Mouse (Mus musculus): ENCODE data around the gene Fpr3. TPM values are rescaled to one million over a fixed set of nuclear protein-coding genes. Genes with fewer than 3 reads are reported as not detected.
"Not testable (repeated sequence)": the region's sequence is repeated elsewhere in the genome, so short reads cannot be mapped to it uniquely, and the experiment has no call there.

The Fpr3 gene
- not detected in 2 replicates for polyA plus RNA-seq (2012; rRNA removed)

DNA sequence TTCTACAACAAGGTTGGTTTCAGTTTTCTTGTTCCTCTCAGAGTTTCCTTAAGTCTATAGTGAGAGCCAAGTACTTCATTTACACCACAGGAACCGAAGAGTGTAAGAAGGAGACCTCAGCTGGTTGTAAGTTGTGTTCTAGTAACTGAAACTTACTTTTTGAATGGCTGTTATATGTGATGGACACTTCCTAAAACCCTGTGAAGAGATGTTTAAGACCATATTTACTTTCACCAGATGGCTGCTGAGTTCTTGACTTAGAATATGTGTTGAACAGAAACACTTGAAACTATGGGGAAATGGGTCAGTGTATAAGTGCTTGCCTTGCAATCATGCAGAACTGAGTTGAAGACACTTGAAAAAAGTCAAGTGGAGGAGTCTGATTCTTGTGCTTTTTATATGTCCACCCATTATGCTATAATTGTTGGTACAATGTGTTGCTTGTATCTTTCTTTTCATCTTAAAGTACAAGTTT, at the start of gene Fpr3, which contains the start of gene Fpr2:
TSS of gene Fpr3 (plus strand) at position 79 of the 475 bp plus-strand sequence.
TSS of gene Fpr2 (plus strand) at position 51 of the 475 bp plus-strand sequence.
- no peaks in the 10 kb centered on the region for H3K4me1 ChIP-seq (replicated peaks; ENCODE audit: control insufficient read depth, insufficient read depth, low read length)
- no peak for DNase-seq
- 49% methylated on average over 1 of the region's 1 CpGs for WGBS
- no peak within 1 kb of the TSS for H3K4me3 ChIP-seq (ENCODE audit: control insufficient read depth, insufficient read depth, low read length)
- no peaks in the 10 kb centered on the region for H3K36me3 ChIP-seq (ENCODE audit: control insufficient read depth, insufficient read depth, low read length)
- H3K27ac ChIP-seq (ENCODE audit: control insufficient read depth, insufficient read depth, low read length) = no peak within 1 kb of the TSS
- no peaks in the 10 kb centered on the region for H3K27me3 ChIP-seq (ENCODE audit: control insufficient read depth, insufficient read depth, low read length)
- TF ChIP-seq CTCF (IDR thresholded peaks at IDR 0.05; ENCODE audit: borderline replicate concordance, control insufficient read depth, extremely low read depth, insufficient read depth, low read length, poor library complexity) (no peak), POLR2A (IDR thresholded peaks at IDR 0.05; ENCODE audit: control insufficient read depth, extremely low read depth, insufficient read depth, low read length, poor library complexity) (no peak)

GRCm38 (mm10) chr17:17837919-17838701, 49.5 kb upstream of the Fpr3 start:
- H3K4me3 ChIP-seq (ENCODE audit: control insufficient read depth, insufficient read depth, low read length) = peak overlapping the region; percentile 53
- H3K27ac ChIP-seq (ENCODE audit: control insufficient read depth, insufficient read depth, low read length) = peak overlapping the region; percentile 7; the same call in 1 of the 2 replicates
- TF ChIP-seq POLR2A (IDR thresholded peaks at IDR 0.05; ENCODE audit: control insufficient read depth, extremely low read depth, insufficient read depth, low read length, poor library complexity) (peak; percentile 50; the same call in 1 of the 2 replicates), CTCF (IDR thresholded peaks at IDR 0.05; ENCODE audit: borderline replicate concordance, control insufficient read depth, extremely low read depth, insufficient read depth, low read length, poor library complexity) (peak; percentile 91)
- H3K36me3 ChIP-seq (ENCODE audit: control insufficient read depth, insufficient read depth, low read length) = no peaks in the 10 kb centered on the region
- H3K27me3 ChIP-seq (ENCODE audit: control insufficient read depth, insufficient read depth, low read length) = no peaks in the 10 kb centered on the region
- DNase-seq = peak; percentile 96
- no peaks in the 10 kb centered on the region; the same call in 1 of the 2 replicates for H3K4me1 ChIP-seq (replicated peaks; ENCODE audit: control insufficient read depth, insufficient read depth, low read length)
- under 1% methylated on average over 43 of the region's 43 CpGs for WGBS

- no peak for TF ChIP-seq POLR2A (IDR thresholded peaks at IDR 0.05; ENCODE audit: control insufficient read depth, extremely low read depth, insufficient read depth, low read length, poor library complexity)
- no peak for TF ChIP-seq CTCF (IDR thresholded peaks at IDR 0.05; ENCODE audit: borderline replicate concordance, control insufficient read depth, extremely low read depth, insufficient read depth, low read length, poor library complexity)
- DNase-seq = no peak
- no peak overlapping the region for H3K4me3 ChIP-seq (ENCODE audit: control insufficient read depth, insufficient read depth, low read length)
- H3K27me3 ChIP-seq (ENCODE audit: control insufficient read depth, insufficient read depth, low read length) = no peaks in the 10 kb centered on the region
- 98% methylated on average over 2 of the region's 2 CpGs for WGBS
- no peaks in the 10 kb centered on the region; the same call in 1 of the 2 replicates for H3K4me1 ChIP-seq (replicated peaks; ENCODE audit: control insufficient read depth, insufficient read depth, low read length)
- no peak overlapping the region for H3K27ac ChIP-seq (ENCODE audit: control insufficient read depth, insufficient read depth, low read length)
- H3K36me3 ChIP-seq (ENCODE audit: control insufficient read depth, insufficient read depth, low read length) = no peaks in the 10 kb centered on the region
These were observed 48.4 kb upstream of the Fpr3 start for GRCm38 (mm10) chr17:17839276-17839675.

- DNase-seq = no peak
- Histone ChIP-seq H3K4me1 (replicated peaks; ENCODE audit: control insufficient read depth, insufficient read depth, low read length) (no peaks in the 10 kb centered on the region; the same call in 1 of the 2 replicates), H3K27ac (ENCODE audit: control insufficient read depth, insufficient read depth, low read length) (no peak overlapping the region), H3K4me3 (ENCODE audit: control insufficient read depth, insufficient read depth, low read length) (no peak overlapping the region), H3K36me3 (ENCODE audit: control insufficient read depth, insufficient read depth, low read length) (no peaks in the 10 kb centered on the region), H3K27me3 (ENCODE audit: control insufficient read depth, insufficient read depth, low read length) (no peaks in the 10 kb centered on the region)
- WGBS = 90% methylated on average over 7 of the region's 7 CpGs
- no peak for TF ChIP-seq POLR2A (IDR thresholded peaks at IDR 0.05; ENCODE audit: control insufficient read depth, extremely low read depth, insufficient read depth, low read length, poor library complexity)
- TF ChIP-seq CTCF (IDR thresholded peaks at IDR 0.05; ENCODE audit: borderline replicate concordance, control insufficient read depth, extremely low read depth, insufficient read depth, low read length, poor library complexity) = no peak
These were observed 46.9 kb upstream of the Fpr3 start for GRCm38 (mm10) chr17:17840796-17841195.

- Histone ChIP-seq H3K27me3 (ENCODE audit: control insufficient read depth, insufficient read depth, low read length) (no peaks in the 10 kb centered on the region), H3K36me3 (ENCODE audit: control insufficient read depth, insufficient read depth, low read length) (no peaks in the 10 kb centered on the region), H3K27ac (ENCODE audit: control insufficient read depth, insufficient read depth, low read length) (no peak overlapping the region), H3K4me1 (replicated peaks; ENCODE audit: control insufficient read depth, insufficient read depth, low read length) (no peaks in the 10 kb centered on the region), H3K4me3 (ENCODE audit: control insufficient read depth, insufficient read depth, low read length) (no peak overlapping the region)
- TF ChIP-seq POLR2A (IDR thresholded peaks at IDR 0.05; ENCODE audit: control insufficient read depth, extremely low read depth, insufficient read depth, low read length, poor library complexity) = no peak
- no peak for TF ChIP-seq CTCF (IDR thresholded peaks at IDR 0.05; ENCODE audit: borderline replicate concordance, control insufficient read depth, extremely low read depth, insufficient read depth, low read length, poor library complexity)
- DNase-seq = no peak
- WGBS = 85% methylated on average over 27 of the region's 27 CpGs
These were observed 44.0 kb upstream of the Fpr3 start for GRCm38 (mm10) chr17:17843534-17844261.

DNA sequence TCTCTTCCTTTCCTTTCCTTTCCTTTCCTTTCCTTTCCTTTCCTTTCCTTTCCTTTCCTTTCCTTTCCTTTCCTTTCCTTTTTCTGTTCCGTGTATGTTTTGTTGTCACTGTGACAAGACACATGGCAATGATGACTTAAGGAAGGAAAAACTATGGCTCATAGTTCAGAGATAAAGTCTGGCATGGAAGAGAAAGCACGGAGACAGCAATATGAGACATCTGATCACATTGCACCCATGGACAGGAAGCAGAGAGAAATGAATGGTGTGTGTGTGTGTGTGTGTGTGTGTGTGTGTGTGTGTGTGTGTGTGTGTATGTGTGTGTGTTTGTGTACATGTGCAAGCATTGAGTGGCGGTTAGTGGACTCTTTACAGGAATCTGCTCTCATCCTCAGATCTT, 43.0 kb upstream of the Fpr3 start:
- WGBS = 70% methylated on average over 3 of the region's 3 CpGs
- H3K4me3 ChIP-seq (ENCODE audit: control insufficient read depth, insufficient read depth, low read length); H3K27me3 ChIP-seq (ENCODE audit: control insufficient read depth, insufficient read depth, low read length); DNase-seq; H3K4me1 ChIP-seq (replicated peaks; ENCODE audit: control insufficient read depth, insufficient read depth, low read length); H3K36me3 ChIP-seq (ENCODE audit: control insufficient read depth, insufficient read depth, low read length); H3K27ac ChIP-seq (ENCODE audit: control insufficient read depth, insufficient read depth, low read length): not testable (repeated sequence)

Data from thymus, adult 2 months (tissue).